Mouse (Mus musculus): ENCODE data around the gene Psmc5. TPM values are rescaled to one million over a fixed set of nuclear protein-coding genes. Genes with fewer than 3 reads are reported as not detected.

Psmc5 gene
- polyA plus RNA-seq, 1 experiment from 2014 or later, result 305 TPM

Other genes starting within 250 kb of the Psmc5 start
- 2.2 and 2.5 TPM in 2 replicates for gene Kcnh6, start 248.0 kb upstream of the Psmc5 start, polyA plus RNA-seq (2015; fragmentation: Nextera tagmentation; extraction: Ambion mirVana)
- gene Dcaf7, start 219.3 kb upstream of the Psmc5 start, polyA plus RNA-seq (2015; fragmentation: Nextera tagmentation; extraction: Ambion mirVana), result 154 and 158 TPM in 2 replicates
- 7.1 and 7.6 TPM in 2 replicates for gene Taco1, start 190.1 kb upstream of the Psmc5 start, polyA plus RNA-seq (2015; fragmentation: Nextera tagmentation; extraction: Ambion mirVana)
- gene Map3k3, start 171.5 kb upstream of the Psmc5 start, polyA plus RNA-seq (2015; fragmentation: Nextera tagmentation; extraction: Ambion mirVana), result 13.2 and 14.1 TPM in 2 replicates
- gene Gm10840, start 95.3 kb upstream of the Psmc5 start, polyA plus RNA-seq (2015; fragmentation: Nextera tagmentation; extraction: Ambion mirVana), result 0.65 TPM in 1 of 2 replicates, not detected in the other
- gene Limd2, start 95.3 kb upstream of the Psmc5 start, polyA plus RNA-seq (2015; fragmentation: Nextera tagmentation; extraction: Ambion mirVana), result 162 and 167 TPM in 2 replicates
- 27.9 and 28.7 TPM in 2 replicates for gene Strada, start 54.0 kb upstream of the Psmc5 start, polyA plus RNA-seq (2015; fragmentation: Nextera tagmentation; extraction: Ambion mirVana)
- gene Ccdc47, start 39.8 kb upstream of the Psmc5 start, polyA plus RNA-seq (2015; fragmentation: Nextera tagmentation; extraction: Ambion mirVana), result 94.5 and 101 TPM in 2 replicates
- gene Ddx42, start 39.2 kb upstream of the Psmc5 start, polyA plus RNA-seq (2015; fragmentation: Nextera tagmentation; extraction: Ambion mirVana), result 77.9 and 81.9 TPM in 2 replicates
- gene Ftsj3, start 75 bp upstream of the Psmc5 start, polyA plus RNA-seq (2015; fragmentation: Nextera tagmentation; extraction: Ambion mirVana), result 35.4 and 36.0 TPM in 2 replicates
- gene Smarcd2, start 16.8 kb downstream of the Psmc5 start, polyA plus RNA-seq (2015; fragmentation: Nextera tagmentation; extraction: Ambion mirVana), result 11.6 and 13.3 TPM in 2 replicates
- gene Tcam1, start 20.5 kb downstream of the Psmc5 start, polyA plus RNA-seq (2015; fragmentation: Nextera tagmentation; extraction: Ambion mirVana), result 0.14 and 0.18 TPM in 2 replicates
- gene Gh, start 45.7 kb downstream of the Psmc5 start, polyA plus RNA-seq (2015; fragmentation: Nextera tagmentation; extraction: Ambion mirVana), result not detected in 2 replicates
- gene Cd79b, start 58.6 kb downstream of the Psmc5 start, polyA plus RNA-seq (2015; fragmentation: Nextera tagmentation; extraction: Ambion mirVana), result 1.2 and 1.4 TPM in 2 replicates
- gene Scn4a, start 97.1 kb downstream of the Psmc5 start, polyA plus RNA-seq (2015; fragmentation: Nextera tagmentation; extraction: Ambion mirVana), result not detected in 2 replicates
- not detected in 2 replicates for gene Prr29, start 109.3 kb downstream of the Psmc5 start, polyA plus RNA-seq (2015; fragmentation: Nextera tagmentation; extraction: Ambion mirVana)
- gene Icam2, start 131.9 kb downstream of the Psmc5 start, polyA plus RNA-seq (2015; fragmentation: Nextera tagmentation; extraction: Ambion mirVana), result 13.0 and 17.2 TPM in 2 replicates
- 4.9 and 5.0 TPM in 2 replicates for gene Ern1, start 231.7 kb downstream of the Psmc5 start, polyA plus RNA-seq (2015; fragmentation: Nextera tagmentation; extraction: Ambion mirVana)

All from hindbrain, embryonic 15.5 days (tissue).